Mouse (Mus musculus): ENCODE data around the gene Taok3.

DNA sequence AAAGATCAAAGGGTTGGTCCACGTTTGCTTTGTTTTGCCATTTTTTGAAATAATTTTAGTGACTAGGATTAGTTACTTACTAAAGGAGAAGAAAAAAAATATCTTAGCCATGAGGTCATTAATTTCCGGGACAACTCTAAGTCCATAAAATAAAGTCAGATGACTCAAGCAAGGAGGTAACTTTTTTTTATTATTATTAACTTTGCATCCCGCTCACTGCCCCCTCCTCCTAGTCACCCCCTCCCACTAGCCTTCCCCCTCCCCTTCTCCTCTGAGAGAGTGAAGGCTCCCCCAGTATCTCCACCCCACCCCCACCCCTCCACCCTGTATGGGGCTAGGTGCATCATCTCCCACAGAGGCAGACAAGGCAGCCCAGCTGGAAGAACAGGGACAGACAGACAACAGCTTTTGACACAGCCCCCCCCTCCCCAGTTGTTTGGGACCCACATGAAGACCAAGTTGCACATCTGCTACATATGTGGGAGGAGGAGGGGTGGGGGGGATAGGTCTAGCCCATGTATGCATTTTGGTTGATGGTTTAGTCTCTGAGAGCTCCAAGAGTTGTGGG is 15.0 kb downstream of the Taok3 start:
- TF ChIP-seq CTCF (IDR thresholded peaks at IDR 0.05) (no peak), POLR2A (IDR thresholded peaks at IDR 0.05; ENCODE audit: insufficient read depth, low read depth, low read length) (no peak), EP300 (IDR thresholded peaks at IDR 0.05; ENCODE audit: insufficient read depth, low read depth, low read length) (no peak)
